Mouse (Mus musculus) left cerebral cortex, adult 18-20 months (tissue): Measurements from ENCODE around the gene Slc26a1. TPM values are rescaled to one million over a fixed set of nuclear protein-coding genes. Genes with fewer than 3 reads are reported as not detected.
"Not testable (repeated sequence)": the region's sequence is repeated elsewhere in the genome, so short reads cannot be mapped to it uniquely, and the experiment has no call there.

Experiments used
- DNase-seq, 2 experiments: peaks; one replicate each; pipeline ENCODE4 v3.0.0; 2021 to 2022; ENCODE audit warnings: low spot score in 2 of 2, mixed read lengths in 1 of 2
- total RNA-seq, 2 experiments: library from RNA; stranded (reverse); gene quantifications; 2 replicates each; pipeline ENCODE4 v1.2.3; 2021

Gene Slc26a1
- total RNA-seq, 2 experiments from 2014 or later = 0.68 to 1.00 TPM

DNA sequence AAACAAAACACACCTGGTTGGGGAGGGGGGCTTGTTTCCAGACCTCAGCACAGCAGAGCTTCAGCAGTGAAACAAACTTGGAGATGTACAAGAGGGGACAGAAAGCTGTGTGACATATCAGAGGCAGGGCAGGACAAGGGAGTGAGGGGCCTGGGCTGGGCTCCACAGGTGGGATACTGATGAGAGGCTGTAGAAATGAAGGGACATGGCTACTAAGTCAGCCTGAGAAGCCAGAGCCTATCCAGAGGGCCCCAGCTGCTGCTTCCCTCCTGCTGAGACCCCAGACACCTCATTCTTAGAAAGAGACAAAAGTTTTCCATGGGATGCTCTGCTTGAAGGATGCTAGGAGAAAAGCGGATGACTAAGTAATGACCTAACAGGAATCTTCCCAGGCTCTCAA, 16.8 kb downstream of the Slc26a1 start:
- no peak for DNase-seq

DNA sequence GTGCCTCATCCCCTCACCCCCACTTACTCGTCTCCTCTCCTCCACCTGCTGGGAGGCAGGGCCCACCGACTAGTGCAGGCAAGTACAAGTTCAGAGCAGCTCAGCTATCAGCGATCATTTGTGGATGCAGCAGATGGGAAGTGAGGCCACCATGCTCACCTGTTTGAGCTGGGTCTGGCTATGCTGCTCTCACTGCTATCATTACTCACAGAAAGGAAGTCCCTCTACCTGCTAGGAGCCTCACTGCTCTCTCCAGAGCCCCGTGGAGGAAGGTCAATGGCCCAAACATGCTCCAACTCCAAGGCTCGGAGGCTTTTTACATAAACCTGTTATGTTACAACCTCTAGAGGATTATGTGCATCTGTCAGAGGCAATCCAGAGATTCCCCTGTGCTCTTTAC, 18.0 kb downstream of the Slc26a1 start:
- peak in 1 of 2 experiments; percentile 2 for DNase-seq

DNA sequence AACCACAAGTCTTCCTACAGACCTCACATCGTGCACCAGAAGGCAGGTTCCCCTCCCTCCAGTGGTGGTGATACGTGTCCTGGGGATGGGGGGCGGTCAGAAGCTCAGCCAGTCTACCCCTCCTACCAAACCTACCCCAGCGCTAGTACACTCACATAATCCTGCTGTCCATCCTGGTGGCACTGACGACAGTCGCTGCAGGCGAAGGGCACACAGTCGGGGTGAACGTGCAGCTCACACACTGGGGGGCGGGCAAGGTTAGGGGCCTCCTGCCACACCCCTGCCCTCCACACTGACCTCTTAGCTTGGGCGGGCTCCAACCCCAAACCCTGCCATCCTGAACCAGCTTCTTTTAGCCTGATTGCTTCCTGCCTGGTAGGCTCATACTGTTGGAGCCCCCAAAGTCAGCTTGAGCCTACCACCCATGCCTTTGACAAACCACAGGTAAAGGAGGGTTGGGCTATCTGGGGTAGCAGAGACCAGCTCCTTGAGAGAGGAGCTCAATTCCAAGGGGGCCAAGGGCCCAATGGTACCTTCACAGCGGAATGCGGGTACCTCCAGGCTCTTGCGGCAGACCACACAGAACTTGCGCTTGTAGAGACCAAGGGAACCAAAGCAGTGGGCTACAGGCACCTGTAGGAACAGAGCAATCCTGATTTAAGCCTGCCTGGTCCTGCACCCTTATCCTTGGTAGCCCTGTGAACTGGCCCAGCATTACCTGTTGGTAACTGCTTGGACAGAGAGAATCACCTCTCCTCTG, 19.3 kb downstream of the Slc26a1 start:
- DNase-seq = peak; percentile 1

DNA sequence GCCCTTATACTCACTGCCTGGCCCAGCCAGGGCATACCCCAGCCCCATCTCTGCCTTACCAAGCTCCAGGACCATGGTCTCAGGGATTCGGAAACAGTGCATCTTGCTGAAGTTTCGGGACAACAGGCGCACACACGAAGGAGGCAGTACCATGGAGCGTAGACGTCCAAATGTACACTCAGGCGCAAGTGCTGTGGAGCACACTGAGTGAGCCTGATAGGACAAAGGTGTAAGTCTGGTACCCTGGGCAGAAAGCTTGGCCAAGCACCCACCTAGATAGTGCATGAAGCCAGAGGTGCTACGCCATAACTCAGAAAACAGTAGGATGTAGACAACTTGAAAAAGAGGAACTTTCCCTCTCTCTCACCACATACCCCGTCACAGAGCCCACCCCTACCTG, 20.0 kb downstream of the Slc26a1 start:
- DNase-seq = no peak

DNA sequence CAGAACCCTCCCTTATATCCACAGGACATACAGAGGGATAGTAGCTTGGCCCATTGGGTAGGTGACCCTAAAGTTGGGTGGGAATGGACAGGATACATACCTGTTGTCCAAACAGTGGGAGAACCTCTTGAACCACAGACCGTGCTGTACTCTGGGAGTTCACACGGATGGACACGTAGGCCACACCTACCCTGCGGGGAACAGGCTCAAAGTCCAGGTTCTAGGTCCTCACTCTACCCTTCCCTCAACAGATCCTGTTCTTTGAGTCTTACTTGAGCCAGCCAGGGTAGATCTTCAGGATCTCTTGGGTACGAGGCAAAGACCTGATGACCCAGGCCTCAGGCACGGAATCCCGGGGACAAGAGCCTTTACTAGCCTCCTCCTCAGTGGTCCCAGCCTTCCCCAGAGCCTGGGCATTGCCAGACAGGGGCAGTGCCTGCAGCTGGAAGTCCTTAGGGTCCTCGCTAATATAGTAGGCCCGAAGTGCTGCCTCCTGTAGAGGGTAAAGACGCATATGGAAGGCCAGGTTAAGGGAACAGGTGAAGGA, 20.9 kb downstream of the Slc26a1 start:
- DNase-seq = peak in 1 of 2 experiments; percentile 1

DNA sequence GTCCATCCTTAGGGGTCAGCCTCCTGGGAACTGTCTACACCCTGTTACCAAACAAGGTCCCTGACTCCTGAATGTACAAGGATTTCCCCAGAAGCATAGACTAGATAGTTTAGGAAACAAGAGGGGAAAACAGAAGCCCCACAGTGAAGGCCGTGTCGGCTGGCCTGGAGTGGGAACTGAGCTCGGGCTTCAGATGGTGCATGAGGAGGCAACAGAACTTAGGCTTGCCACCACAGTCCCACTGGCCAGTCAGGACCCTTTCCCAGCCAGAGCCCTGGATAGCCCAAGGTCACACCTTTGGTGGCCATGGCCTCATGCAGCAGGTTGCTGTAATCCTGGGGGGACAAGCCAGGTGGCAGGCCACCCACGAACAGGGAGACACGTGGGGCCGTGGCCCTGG, 22.0 kb downstream of the Slc26a1 start:
- peak in 1 of 2 experiments; percentile 1 for DNase-seq

DNA sequence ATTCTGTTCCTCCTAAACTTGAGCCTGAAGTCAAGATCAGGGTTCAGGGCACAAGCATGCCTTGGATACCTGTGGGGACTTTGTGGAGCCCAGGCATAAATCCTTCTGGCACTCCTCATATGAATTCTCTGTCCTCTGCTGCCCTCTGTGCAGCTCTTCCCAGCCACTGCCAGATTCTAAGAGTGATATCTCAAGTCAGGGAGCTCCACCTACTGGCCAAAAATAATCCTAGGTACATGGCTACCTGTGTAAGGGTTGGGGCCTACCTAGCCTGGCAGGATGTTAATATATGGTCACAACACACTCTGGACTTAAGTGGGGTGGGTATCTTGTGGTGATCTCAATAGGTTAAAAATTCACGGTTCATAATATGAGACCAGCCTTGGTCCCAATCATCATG, 23.5 kb downstream of the Slc26a1 start:
- peak; percentile 47 to 61 for DNase-seq

DNA sequence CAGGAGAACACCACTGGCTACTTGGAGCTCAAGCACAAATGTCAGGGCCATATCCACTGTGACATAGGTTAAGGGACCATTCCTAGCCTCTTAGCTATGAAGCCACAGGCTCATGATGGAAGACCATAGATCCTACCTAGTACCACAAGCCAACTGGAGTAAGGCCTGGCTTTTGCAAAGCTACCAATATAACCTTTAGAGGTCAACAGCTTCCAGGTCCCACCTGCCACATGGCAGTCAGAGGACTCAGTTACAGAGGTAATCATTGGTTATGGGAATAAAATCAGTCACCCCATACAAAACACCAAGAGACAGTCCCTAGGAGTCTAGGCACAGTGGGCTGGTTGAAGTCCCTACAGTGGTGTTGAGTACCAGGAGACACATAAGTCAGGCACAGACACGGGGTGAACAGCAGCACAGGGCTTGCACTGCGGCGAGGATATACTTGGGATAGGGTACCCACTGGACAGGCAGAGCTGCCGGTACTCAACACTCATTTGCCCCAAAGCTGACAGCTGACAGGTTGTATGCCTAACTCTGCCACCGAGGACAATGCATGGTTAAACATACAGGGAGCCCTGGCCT, 24.1 kb downstream of the Slc26a1 start:
- DNase-seq = no peak

DNA sequence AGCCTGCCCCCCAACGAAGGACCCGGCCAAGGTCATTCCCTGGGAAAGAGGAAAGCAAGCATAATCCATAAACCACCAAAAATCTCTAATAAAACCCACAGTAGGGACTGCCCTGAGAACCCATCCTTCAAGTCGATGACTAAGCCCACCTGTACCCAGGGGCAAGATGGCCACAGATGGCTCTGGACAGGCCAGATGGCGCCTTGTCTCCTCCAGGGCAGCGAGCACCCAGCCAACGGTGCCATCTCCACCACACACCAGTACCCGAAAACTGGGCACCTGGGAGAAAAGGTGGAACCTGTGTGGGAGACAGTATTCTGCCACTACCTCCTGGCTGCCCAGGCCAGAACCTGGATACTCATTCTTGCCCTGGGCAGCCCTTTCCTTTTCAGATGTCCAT, 25.0 kb downstream of the Slc26a1 start:
- DNase-seq = no peak

DNA sequence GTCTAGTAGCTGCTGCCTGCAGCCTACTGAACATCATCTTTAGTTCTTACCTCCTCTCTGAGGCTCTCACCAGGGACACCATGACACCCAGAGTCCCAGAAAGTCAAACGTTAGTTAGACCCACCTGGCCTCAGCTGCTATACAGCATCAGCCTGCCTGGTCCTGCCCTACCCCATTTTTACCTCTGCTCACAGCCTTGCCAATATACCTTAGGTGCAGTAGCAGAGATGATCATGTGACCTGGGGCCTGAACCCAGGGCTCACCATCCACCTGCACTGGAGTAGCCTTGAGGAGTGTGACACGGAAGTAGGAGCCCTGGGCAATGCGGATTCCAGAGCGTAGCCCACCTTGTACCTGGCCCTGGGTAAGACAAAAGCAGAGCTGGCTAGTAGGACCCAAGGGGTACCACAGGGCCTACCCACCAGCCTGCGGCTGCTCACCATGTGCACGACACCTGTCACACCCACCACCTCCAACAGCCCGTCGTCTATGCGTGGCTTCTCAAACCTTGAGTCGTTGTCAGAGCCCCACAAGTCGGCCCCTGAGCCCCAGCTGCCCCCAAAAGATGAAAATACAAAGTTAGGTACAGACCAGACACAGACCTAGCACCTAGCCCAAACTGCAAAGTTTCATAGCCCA, 26.3 kb downstream of the Slc26a1 start:
- DNase-seq = no peak

DNA sequence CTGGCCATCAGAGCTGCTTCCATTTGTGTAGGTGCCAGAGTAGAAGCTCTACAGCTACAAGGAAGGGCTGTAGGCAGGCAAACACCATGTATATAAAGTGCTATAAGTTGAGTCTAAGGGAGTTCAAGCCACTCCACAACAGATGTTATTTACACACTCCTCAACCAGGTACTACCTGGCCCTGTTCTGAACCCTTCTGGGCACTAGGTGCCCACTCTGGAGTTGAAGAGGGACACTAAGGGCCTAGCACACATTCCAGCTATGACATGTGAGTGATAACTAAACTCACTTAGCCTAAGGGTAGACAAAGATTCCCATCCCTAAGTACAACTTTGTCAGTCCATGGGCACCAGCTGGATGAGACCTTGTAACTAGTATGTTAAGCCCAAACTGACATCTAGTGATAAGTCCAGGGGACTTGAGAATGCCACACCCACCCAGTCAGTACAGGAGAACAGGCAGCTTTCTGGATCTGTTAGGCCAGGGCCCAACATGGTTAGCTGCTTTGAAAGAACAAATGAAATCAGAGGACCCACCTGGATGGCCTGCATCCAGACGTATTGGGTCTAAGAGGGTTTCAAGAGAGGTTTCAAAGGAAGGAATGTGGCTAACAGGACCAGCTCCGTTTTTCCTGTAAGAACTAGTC, 27.4 kb downstream of the Slc26a1 start:
- DNase-seq = no peak

DNA sequence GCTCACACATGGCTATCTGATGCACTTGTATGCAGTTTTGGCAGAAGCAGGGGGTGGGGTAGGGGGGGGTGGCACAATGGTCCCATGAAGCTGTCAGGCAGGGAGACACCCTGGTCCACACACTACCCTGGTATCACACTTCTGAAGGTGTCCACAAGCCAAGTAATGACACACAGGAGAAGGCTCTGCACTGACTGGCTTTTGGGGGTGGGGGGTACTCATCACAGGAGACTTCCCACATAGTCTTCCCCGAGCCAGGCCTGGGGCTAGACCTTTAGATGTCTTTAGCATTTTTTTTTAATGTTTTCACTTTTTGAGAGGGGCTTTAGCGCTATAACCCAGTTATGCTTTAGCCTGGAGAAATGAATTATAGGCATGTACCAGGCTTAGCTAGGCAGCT, 28.1 kb downstream of the Slc26a1 start:
- DNase-seq = no peak

DNA sequence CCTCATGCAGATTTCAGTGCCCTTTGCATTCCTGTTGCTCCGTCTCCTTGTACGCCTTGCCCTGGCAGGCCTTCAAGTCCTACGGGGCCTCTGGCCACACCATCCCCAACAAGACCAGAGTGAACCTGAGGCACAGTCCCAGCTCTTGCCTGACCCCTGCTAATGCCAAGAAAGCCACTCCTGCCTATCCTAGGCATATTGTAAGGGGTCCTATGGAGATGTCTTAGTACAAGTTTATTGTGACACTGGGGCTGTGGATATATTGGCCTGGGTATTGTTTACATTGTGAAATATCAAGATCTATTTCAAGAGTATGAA, 29.1 kb downstream of the Slc26a1 start:
- DNase-seq = no peak

DNA sequence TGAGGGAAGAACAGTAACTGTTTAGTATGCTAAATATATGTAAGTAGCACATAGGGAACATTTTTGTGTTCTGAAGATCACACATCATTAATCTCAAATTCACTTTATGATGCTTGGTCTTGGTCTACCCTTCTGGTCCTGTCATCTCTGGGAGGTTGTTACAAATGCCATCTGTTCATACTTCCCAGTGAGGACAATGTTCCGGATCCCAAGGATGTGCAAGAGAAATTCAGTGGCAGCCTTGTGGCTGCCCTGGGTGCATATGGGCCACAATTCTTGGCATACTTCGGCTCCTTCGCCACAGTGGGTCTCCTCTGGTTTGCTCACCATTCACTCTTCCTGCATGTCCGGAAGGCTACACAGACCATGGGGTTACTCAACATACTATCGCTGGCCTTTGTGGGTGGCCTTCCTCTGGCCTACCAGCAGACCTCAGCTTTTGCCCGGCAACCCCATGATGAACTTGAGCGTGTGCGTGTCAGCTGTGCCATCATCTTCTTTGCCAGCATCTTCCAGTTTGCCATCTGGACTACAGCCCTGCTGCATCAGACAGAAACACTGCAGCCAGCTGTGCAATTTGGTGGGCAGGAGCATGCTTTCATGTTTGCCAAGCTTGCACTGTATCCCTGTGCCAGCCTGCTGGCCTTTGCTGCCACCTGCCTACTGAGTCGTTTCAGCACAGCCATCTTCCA, 29.6 kb downstream of the Slc26a1 start:
- no peak for DNase-seq

DNA sequence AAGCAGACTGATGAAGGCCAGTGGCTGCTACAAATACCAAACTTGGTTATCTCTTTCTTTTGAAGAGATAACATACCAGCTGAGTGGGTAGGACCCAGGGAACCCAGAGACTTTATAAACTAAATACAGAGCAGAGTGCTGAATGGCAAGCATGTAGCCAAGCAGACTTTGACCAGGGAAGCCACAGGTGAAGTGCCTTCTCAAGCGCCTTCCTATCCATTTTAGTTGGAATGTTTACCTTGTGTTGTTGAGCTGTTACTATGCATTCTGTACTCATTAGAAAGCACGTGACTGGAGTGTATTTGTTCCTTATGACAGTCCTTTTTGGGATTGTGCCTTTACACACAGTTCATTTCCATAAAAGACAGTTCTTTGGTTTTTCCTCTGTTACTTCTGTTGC, 31.7 kb downstream of the Slc26a1 start:
- no peak for DNase-seq

DNA sequence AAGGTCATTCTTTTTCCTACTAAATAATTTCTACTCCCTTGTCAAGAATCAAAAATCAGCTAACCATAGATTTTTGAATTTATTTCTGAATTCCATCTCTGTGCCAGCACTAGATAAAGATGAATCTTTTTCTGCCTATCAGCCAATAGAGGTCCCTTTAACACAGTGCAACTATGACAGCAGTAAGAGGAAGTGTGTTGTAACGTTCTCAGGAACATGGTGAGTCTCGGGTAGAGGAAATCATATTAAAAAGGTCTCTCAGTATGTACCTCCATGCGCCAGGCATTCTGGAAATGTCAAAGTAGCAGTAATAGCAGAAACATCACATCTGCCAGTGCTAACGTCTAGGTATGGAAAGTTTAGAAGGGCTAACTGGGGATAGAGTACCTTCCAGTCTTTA, 39.2 kb downstream of the Slc26a1 start:
- no peak for DNase-seq

DNA sequence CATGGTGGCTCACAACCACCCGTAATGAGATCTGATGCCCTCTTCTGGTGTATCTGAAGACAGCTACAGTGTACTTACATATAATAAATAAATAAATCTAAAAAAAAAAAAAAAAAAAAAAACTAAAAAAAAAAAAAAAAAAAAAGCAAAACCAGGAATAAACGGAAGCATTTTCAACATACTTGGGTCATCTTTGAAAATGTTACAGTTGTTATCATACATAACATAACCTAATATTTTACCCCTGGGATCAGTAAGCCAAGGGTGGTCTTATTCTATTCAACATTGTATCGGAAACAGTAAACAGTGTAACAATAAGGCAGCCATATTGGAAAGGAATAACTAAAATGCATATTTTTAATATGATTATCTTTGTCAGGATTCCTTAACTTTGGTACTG, 41.3 kb downstream of the Slc26a1 start:
- DNase-seq = not testable (repeated sequence)

DNA sequence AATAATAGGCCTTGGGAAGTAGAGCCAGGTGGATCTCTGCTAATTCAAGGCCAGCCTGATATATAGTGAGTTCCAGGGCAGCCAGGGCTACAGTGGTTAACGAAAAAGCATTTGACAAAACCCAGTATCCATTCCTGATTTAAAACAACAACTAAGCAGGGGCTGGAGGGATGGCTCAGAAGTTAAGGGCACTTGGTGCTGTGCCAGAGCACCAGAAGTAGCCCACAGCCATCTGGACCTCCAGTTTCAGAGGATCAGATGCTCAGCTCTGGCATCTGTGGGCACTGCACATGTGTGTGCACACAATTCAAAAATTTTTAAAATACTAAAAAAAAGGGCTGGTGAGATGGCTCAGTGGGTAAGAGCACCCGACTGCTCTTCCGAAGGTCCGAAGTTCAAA, 41.7 kb downstream of the Slc26a1 start:
- DNase-seq = no peak

DNA sequence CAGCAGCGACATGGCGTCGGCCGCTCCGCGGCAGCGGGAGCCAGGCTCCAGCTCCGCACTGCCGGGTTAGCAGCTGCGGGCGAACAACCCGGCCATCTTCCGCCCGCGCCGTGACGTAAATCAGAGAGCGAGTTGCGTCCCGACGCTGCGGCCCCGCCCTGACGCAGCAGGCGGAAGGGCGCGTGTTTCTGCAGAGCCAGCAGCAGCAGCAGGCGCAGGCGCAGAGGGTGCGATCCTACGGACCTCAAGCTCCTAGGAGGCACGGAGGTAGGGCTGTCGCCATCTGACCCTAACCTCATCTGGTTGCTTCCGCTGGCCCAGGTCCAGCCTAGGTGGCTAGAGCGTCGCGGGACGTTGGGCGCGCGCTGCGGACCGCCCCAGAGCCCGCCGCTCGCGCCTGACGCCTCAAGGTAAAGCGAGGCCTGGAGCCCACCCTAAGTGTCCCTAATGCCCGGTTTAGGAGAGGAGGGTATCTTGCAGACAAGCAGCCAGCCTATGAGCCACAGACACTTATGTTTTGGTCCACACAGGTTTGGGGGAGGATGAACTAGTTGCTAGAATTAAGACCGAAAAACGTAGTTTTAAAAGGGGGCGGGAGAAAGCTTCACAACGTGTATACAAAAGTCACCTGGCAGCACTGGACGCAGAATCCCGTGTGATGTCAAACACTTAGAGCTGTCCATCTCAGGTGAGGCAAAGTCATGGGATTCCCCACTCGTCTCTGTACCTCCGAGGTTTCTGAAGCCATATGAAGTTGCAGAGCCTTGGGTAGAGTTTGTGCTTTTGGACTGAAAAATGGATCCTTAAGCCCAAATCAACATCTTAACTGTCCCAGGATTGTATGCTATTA, 45.5 kb downstream of the Slc26a1 start, which contains the start of the genes Gak and Tmem175:
Gene Gak, minus strand, starts transcription at position 122 of the 850 bp plus-strand sequence.
Gene Tmem175, plus strand, starts transcription at position 137 of the 850 bp plus-strand sequence.
- DNase-seq = peak; percentile 92 to 96
